Mouse (Mus musculus) cerebellum, postnatal 36 days (tissue): ENCODE results near the gene Id1.

ENCODE experiments used
- DNase-seq, 2 experiments: peaks; one replicate each; pipeline ENCODE4 v3.0.0; 2021 to 2022; ENCODE audit warnings: mixed read lengths in 2 of 2

Gene Id1

DNA sequence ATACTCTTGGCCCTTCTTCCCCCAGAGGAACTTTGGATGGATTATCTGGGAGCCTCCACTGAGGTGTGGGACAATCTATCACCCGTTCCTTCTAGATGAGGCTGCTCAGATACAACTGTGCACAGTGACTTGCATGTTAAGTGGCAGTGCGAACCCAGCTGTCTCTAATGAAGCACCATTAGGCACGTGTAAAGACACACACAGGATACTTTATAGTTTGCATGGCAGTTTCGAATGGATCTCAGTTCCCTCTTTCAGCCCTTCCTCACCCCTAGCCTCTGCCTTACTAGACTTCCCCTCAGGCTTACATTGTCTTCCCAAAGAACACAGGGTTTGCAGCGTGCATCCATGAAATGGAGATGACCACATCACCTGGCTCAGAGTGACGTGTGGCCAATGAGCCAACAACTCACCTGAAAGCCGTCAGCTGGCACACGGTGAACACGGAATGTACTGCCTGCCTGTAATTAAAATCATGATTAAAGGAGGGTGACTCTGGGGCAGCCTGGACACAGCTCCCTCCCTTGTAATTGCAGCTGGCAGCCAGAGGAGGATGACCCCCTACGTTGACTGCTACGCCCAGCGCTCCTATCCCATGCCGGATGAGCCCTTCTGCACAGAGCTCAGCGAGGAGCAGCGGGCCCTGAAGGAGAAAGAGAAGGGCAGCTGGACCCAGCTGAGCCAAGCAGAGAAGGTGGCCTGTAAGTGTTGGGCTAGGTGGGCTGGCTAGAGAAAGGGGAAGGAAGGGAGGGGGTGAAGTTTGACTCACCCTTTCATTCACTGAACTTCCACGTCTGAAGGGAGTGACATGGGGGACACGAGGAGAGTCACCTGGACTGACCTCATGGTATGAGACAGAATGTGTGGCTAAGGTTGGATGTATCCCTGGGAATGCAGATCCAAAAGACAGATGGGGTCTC lies 20.7 kb downstream of the Id1 start:
- no peak for DNase-seq

DNA sequence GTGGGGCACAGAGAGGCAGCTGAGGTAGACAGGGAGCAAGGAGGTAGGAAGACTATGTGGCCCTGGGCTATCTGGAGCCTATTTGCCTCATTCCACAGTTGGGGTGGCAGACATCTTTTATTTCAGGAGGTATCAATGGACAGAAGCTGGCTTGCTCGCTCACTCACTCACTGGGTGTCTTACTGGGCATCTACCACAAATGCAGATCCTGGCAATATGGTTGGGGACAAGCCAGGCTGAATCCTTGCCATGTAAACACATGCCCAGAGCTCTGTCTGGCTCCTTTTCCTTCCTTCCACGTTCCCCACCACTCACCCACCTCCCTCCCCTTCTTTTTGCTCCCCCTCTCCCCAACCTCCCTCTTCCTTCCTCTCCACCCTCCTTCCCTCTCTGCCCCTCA lies 21.4 kb downstream of the Id1 start:
- peak; percentile 62 to 63 for DNase-seq

DNA sequence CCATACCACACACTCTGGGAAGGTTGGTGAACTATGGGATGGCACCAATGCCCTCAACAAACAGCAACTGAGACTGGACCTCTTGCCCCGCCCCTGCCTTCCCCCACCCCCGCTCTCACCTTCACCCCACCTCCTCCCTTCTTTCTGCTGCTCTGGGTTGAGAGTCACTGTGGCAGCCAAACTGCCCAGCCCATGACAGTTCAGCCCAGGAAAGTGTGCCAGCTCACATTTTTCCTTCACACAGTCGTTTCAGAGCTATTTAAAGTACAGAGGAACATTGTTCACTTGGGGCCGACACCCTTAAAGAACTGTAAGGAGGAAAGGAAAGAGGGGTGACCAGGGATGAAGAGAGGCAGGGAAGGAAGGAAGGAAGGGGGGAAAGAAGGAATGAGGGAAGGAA lies 22.3 kb downstream of the Id1 start:
- no peak for DNase-seq

DNA sequence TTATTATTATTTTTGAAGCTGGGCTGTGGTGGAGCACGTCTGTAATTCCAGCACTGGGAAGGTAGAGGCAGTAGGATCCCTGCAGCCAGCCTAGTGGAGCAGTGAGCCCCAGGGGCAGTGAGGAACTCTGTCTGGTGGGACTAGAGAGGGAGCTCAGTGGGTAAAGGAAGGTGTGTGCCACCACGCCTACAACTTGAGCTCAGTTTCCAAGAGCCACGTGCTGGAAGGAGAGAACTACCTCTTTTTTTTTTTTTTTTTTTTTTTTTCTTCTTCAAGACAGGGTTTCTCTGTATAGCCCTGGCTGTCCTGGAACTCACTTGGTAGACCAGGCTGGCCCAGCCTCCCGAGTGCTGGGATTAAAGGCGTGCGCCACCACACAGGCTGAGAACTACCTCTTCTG lies 27.3 kb downstream of the Id1 start:
- DNase-seq = no peak

DNA sequence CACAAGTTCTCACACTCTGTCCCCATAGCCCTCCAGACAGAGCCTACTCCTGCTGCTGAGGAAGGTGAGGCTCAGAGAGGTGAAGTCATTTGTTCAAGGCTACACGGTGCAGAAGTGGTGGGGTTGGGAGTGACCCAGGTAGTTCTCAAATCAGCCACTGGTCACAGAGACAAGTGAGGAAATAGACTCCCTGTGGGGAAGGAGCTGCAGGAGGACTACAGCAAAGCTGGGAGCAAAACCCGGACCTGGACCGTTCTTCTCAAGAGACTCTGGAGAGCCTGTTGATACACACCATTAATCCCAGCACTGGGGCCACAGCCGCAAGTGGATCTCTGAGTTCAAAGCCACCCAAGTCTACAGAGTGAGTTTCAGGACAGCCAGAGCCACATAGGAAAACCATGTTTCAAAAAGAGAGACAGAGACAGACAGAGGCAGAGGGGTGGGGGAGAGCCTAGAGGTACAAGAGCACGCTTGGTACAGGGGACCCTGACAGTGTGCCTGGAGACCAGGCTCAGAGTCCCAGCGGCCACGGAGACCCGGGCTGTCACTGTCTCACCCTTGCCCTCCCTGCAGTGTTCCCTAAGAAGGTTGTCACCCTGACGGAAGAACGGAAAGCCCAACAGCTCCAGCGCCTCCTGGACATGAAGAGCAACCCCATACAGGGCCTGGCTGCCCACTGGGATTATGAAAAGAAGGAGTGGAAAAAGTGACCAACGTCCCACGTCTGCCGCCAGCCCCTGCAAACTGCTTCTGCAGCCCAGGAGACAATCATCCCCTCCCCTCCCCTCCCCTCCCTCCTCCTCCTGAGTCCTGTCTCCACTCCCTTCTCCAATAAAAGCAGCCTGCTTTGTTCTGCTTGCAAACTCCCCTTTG lies 28.4 kb downstream of the Id1 start:
- DNase-seq = no peak

DNA sequence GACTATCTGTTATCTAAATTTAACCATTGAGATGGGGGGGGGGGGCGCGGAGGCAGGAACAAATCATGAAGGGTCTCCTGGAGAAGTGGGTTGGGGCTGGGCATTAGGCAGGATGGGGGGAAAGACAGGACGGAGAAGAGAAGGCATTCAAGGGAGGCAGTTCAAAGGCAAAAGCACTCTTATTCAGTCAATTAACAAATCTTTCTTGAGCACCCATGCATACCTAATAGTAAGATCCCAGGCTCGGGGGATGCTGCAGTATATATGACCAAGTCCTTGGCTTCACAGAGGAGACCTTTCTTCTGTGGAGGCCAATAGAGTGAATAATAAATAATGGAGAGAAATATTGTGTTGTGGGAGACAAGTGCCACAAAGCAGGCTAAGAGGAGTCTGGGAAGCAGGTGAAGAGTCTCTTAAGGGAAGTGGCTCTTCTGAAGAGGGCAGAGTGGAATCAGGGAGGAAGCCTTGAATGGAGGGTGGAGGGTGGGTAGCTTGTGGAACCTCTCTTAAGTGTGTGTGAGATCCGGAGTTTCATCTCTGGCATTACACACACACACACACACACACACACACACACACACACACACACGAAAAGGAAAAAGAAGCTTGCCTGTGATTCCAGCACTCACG lies 29.1 kb downstream of the Id1 start:
- DNase-seq = no peak

DNA sequence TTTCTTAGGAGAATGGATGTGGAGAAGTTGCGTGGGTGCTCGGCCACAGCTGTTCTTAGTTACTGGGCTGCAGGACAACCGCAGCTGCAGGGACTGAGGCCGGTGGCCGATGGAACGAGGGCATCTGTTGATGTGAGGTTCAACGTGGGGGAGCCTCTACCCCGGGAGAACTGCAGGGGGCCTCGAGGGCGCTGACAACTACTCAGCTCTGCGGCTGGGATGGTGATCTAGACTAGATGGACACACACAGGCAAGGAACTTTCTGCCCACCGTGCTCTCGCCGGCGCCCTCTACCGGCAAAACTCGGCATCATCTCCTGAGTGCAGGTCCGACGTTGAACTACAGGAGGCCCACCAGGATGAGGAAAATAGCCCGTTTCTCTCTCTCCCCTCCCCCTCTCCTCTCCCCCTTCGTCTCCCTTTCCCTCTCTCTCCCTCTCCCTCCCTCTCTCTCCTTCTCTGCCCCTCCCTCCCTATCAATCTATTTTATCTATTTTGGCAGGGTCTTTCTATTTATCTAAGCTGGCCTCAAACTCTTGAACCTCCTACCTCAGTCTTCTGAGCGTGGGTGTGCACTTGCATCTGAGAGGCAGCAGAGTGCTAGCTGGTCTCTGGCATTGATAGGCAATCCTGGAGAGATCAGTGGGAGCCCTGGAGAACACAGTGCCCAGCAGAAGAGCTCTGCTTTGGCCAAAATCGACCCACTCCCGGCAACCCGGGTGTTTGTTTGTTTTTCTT lies 30.5 kb downstream of the Id1 start:
- DNase-seq = peak; percentile 90 to 92

DNA sequence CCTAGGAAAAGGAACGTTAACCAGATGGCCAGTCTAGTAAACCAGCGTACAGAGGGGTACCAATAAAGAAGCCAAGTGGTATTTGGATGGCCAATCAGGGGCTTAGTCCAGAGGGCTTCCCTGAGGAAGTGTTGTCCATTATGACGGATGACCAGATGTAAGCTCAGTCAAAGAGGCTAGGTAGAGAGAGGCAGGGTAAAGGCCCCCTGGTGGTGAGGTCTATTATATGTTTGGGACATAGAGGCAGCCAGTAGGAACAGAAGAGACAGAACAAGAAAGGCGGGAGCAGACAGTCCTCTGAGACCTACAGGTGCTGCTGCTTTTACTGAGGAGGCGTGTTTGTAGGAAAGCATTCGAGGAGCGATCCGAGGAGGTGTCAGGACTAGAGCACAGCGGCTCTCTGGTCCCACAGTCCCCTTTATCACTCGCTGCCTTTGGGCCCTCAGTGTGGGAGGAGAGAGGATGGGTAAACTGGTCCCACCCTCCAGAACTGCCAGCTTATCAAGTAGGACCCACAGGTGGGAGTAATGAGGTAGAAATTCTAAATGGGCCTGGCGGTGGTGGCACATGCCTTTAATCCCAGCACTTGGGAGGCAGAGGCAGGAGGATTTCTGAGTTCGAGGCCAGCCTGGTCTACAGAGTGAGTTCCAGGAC lies 31.7 kb downstream of the Id1 start:
- peak in 1 of 2 experiments; percentile 37 for DNase-seq

DNA sequence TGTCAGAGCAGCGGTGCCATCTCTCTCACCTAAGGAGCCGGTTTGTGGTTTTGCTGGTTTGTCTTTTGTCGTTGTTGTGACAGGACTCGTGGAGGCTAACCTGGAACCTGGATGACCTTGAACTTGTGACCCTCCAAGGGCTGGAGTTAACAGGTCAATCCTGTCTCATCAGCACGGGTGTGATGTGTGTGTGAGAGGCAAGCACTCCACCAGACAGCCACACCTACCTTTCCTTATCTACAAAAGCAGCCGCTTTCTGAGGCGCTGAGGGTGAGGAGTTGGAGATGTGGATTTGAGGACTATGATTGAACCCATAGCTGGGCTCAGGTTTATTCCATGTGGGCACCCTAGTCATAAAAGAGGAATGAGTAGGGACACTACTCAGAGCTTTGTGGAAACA lies 33.6 kb downstream of the Id1 start:
- no peak for DNase-seq

DNA sequence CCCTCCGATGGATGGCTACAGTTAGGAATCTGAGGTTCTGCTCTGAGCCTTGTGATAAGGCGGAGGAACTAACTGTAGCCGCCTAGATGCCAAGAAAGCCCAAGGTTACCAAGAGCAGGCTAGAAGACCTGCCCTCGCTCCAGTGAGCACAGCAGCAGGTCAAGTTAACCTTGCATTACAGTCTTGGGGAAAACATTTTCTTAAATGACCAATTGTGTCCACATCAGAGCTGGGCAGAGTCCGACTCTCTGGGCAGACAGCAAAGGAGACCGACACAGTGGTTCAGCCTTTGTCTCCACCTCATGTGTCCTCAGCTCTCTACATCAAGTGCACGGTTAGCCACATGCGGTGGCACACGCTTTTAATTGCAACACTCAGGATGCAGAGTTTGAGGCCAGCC lies 35.5 kb downstream of the Id1 start:
- no peak for DNase-seq

DNA sequence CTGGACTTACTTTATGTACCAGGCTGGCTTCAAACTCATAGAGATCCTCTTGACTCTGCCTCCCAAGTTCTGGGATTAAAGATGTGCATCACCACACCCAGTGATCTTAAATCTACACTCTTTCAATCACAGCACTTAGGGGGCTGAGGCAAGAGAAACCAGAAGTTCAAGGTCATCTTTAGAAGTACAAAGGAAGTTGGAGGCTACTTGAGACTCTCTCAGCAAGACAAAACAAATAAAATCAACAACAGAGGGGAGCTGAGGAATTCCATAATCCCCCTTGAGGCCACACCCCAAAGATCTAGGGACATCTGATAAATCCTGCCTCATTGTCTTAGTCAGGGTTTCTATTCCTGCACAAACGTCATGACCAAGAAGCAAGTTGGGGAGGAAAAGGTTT lies 36.2 kb downstream of the Id1 start:
- DNase-seq = no peak

DNA sequence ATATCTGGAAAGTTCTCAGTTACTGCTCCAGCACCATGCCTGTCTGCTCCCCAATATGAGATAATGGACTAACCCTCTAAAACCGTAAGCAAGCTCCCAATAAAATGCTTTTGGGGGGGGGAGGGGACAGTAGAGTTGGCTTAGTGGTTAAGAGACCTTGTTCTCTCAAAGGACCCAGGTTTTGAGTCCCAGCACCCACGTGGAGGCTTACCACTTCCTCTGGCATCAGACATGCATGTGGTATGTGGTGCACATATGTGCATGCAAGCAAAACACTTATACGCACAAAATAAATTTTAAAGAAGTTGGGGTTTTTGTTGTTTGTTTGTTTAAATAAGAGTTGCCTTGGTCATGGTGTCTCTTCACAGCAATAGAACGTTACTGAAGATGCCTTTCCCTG lies 39.3 kb downstream of the Id1 start:
- DNase-seq = no peak

DNA sequence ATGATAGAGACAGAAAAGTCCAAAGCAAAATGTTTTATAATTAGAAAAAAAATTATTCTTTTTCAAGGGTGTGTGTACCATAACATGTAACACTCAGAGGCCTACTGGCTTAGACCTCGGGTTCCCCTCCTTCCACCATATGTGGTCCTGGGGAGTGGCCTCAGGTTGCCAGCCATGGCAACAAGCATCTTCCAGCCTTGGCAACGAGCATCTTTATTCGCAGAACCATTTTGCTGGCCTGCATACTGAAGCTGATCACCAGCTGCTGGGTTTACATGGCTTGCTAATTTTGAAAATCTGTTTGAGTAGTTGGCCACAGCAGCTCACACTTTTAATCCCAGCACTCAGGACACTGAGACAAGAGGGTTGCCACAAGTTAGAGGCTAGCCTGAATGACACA lies 40.0 kb downstream of the Id1 start:
- DNase-seq = no peak

DNA sequence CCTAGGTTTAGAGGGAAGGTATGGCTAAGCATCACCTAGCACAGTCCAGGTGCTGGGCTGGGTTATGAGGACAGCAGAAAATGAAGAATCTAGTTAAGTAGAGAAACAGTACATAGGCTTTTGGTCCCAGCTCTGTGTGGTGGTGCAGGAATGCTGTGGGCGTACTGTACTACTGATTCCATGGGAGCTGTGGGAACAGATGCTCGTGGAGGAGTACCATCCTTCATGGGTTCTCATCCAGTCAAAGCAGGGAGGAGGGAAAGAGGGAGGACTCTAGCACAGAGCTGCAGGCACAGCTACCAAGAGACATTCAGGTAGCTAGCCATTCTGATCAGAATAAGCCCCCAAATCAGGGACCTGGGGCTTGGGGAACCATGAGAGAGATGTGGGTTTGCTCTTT lies 40.4 kb downstream of the Id1 start:
- DNase-seq = no peak

DNA sequence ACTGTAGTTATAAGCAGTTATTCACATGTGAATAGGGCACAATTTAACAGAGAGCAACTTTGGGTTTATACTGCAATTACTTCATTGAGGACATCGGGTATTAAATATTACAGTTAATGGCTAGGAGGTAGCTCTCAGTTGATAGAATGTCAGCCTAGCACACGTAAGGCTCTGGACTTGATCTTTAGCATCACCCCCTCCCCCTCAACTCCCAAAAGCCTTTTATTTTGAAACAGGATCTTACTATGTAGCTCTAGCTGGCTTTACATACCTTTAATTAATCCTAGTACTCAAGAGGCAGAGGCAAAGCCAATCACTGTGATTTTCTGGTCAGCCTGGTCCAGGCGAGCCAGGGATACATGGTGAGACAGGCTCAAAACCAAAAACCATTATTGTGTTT lies 41.0 kb downstream of the Id1 start:
- DNase-seq = no peak

DNA sequence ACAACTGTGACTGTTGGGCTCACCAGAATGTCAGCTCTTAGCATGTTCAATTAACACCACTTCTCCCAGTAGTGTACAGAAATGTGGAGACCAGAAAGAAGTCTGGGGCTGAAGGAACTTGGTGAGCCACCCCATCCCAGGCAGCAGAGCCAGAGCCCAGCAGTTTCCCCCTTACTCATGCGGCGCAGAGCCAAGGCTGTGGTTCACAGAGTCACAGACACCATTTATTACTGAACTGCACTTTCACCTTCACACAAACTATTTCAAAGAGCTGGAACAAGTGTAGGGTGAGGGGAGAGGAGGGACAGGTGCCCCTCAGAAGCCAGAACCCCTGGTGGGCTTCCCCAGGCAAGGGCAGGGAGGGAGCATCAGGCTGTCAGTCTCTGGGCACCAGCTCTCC lies 44.4 kb downstream of the Id1 start:
- no peak for DNase-seq

DNA sequence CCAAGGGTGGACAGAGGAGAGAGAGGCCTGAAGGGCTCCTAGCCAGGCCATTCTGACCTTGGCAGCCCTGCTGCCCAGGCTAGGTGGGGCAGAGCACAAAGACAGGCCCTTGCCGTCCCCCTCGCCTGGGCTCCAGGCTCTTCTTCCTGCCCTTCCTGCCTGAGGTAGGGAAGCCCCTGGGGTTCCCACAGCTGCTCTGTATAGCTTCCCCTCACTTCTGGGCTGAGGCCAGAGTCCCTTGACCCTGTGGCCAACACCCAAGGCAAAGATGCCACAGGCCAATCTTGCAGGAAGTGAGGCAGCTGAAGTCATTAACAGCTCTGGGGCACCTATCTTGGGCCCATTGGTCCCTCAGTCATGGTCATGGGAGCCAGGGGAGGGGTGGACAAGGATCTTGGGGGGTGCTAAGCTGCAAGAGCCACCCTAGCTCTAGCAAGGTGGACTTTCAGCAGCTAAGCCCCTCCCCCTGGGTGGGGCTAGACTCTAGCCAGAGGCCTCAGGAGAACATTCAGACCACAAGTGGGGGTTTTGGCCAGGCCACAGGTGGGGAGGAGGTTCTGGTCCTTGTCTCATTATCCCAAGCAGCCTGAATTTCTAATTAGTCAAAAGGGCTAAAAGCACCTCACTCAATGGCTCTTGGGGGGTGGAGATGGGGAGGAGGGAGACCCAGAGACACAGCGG lies 45.1 kb downstream of the Id1 start:
- DNase-seq = no peak

DNA sequence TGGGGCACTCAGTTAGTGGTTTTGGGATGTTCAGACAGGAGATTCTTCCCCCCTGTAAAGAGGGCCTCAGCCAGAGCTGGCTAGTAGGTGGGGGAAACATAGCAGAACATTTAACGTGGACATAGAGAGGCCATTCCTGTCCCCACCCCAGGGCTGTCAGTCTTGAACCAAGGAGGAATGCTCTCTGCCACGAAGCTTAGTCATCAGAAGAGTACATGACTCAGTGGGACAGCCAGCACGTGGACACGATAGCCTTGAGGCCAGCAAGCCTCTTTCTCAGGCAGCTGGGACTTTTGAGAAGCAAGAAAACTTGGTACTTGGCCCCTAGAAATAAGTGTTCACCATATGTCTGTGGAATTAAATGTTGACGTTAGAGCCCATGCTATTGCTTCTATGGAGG lies 46.6 kb downstream of the Id1 start:
- no peak for DNase-seq

DNA sequence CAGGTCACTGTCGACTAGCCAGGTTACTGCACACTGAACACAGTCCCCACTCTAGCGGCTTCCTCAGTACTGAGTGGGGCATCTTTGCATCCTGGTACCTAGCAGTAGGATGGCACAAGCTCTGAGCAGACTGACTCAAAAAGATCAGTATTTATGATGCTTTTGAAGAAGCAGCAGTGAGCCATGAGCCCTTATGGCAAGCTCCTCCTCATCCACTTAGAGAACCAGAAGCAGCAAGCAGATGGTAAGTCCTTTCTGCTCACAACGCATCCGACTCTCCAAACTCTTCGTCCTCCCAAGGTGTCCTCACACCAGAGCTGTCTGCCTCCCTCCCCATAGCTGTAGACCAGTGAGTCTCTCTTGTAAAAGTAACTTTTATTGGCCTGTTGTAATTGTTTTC lies 47.2 kb downstream of the Id1 start:
- DNase-seq = no peak

DNA sequence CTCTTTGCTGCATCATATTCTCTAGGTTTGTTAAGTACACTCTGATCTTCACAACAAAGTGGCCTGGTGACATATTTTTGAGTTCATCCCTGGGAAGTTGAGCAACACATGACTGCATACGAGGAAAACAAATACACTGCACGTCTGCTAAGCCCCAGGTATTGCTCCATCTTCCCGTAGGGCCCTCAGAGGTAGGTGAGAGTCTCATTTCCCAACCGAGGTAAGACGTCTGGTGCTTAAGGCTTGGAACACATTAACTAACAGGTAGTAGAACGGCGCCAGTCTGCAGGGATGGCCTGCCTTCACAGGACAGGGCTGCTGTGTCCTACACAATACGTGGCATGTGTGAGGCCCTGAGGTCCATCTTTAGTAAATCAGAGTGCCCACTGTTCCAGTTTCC lies 48.6 kb downstream of the Id1 start:
- no peak for DNase-seq
